Mouse (Mus musculus): ENCODE data around the gene Ppa2.
A peak's percentile ranks its signal among the peaks of the same experiment; 100 is the strongest.

Gene Ppa2

DNA sequence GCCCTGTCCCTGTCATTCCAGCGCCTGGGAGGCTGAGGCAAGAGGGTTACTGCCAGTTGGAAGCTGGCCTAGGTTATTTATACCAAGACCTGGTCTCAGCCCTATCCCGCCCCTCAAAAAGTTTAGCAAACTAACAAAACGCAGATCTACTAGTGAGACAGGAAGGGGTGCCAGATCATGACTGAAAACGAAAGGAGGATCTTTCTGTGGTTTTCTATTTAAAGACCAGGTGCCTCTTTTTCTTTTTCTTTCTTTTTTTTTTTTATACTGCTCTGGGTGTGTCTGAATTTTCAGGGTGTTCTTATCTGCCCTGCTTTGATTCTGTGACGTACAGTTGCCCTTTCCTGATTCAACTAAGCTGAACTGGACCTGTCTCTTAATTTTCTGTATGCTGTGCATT, 22.4 kb downstream of the Ppa2 start:
- DNase-seq, result peak; percentile 37

DNA sequence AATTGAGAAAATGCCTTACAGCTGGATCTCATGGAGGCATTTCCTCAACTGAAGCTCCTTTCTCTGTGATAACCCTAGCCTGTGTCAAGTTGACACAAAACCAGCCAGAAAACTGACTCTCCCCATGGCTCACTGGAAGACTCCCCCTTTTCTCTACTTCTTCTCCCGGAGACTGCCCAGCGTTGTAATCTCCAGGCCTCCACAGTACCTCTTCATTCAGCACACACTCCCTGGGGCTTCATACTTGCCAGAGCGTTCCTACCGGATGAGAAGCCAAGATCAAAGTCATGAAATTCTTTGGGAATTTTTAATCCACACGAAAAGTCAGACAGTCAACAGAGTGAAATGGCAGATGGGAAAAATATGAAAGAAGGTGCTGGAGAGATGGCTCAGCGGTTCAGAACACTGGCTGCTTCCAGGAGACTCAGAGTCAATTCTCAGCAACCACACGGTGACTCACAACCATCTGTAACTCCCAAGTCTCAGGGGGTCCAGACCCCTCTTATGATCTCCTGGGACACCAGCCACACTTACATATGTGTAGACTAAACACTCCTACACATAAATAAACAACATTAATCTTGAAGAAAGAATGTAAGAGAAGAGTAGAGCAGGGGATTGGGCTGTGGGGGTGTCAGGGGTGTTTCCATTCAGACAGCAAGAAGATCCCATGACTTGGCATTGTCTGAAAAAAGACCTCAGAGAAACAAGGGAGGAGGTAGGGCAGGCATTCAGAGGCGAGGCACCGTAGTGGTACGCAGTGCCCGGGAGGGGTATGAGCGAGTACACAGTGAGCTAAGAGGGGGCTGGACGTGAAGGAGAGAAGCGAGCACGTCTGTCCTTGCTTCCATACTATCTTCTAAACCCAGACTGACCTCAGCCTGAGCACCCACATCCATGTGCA, 23.6 kb downstream of the Ppa2 start:
- DNase-seq, result no peak

DNA sequence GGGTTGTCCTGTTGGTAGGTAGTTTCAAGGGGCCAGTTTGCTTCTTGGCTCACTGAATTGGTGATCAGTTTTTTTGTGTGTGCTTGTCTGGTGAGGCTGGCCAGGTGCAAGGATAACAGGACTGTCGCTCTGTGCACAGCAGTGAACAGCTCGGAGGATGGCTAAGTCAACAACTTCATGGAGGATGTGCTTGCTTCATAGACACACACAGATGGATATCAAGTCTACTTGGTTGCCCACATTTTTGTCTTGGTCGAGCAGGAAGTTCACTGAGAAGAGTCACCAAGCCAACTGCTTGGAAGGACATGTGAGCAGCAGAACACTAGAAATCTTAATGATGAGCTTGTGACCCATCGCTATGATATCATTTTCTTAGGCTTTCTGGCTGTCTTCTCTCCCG, 24.8 kb downstream of the Ppa2 start:
- no peak for DNase-seq

DNA sequence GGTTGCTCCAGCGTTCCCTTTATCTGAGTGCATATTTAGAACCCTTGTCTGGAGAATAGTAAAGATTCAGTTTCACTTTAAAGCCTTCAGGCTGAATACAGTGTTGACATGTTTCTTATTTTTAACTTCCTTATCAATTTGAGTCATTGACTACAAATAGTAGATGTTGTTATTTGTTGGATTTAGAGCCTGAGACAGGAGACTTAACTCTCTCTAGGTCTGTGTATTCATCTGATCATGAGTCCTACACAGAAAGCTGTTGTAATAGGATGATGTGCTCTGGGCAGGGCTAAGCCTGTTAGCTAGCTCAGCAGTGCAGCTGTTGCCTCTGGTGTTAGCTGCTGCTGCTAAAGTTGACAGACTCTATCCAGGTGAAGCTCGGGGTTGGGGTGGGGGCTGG, 25.3 kb downstream of the Ppa2 start:
- DNase-seq, result no peak

DNA sequence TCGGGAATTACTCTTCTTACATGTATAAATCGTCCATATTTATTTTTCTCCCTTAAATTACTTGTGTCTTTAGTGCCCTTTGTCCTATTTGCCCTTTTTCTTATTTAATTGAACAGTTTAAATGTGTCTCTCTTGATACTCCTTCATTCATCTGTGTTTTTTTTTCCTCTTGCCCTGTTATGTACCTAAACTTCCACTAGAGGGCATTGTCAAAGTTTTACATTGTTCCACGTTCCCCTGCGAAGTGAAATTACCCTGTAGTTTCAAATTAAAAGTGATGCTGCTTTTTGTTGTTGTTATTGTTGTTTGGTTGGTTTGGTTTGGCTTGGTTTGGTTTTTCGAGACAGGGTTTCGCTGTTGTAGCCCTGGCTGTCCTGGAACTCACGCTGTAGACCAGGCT, 26.5 kb downstream of the Ppa2 start:
- DNase-seq, result no peak

DNA sequence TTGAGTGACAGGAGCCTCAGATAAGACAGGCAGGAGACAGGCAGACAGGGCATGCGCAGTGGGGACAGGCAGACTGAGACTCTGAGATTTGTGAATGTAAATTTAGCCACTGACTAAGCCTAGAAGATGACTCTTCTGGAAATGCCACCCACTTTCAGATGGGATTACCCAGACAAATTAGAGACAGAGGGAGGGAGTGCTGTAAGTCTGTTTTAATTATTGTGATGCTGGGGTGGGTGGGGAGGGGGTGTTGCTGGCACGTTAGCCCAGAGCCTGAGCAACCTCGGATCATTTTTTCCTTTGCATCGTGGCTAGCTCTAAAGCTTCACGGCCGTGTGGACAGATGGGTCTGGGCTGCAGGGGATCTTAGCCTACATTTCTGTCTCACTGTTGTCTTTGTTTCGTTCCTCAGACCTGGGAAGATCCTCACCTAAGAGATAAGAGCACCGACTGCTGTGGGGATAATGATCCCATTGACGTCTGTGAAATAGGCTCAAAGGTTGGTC, 29.0 kb downstream of the Ppa2 start:
- DNase-seq, result no peak

DNA sequence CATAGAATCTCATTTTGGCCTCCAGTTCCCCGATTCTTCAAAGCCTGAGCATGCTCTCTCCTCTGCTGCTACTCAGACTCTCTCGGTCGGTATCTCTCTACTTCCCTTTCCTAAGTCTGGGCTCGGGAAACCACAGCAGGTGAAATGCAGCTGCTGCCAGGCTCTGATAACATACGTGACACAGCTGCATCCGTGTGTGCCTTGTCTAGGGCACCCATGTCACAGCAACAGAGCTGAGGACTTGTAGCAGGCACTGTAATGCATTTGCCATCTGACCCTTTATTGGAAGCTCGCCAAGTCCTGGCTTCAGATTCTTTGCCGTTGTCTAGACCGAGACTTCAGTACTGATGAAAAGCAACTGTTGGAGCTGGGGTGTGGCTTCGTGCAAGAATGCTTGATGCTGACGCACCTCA, 29.5 kb downstream of the Ppa2 start:
- DNase-seq, result peak; percentile 50

DNA sequence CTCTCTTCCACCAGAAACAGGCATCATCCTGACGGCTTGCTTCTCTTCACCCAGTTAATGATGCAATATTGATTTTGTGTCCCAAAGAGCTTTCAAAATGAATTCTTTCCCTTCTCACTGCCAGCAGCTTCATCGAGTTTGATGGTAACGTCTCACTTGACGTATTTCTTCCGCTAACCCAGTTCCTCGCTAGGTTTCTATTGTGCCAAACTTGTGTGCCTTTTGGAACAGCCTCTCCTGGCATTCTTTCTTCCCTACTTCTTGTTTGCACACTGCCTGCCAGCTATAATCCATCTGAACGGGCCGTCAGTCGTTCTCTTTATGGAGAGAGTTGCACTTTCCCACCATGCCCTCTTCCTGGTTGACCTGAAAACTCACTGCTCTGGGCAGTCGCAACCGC, 31.2 kb downstream of the Ppa2 start:
- DNase-seq, result no peak

DNA sequence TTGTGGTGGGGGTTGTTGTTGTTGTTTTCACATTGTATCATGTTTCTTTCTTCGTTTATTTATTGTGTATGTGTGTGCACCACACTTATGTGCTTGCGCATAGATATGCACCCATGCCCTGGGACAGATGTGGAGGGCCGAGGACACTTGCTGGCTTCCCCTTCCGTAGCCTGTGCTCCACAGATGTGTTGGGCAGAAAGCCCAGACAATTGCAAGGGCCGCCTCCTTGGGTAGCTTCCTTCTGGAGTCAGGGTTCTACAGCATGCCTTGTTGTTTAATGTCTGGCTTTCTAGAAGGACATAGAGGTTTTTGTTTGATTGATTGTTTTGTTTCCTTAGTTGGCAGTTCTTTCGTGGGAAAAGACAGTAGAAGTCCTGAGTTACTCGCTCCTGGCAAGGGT, 37.6 kb downstream of the Ppa2 start:
- no peak for DNase-seq

DNA sequence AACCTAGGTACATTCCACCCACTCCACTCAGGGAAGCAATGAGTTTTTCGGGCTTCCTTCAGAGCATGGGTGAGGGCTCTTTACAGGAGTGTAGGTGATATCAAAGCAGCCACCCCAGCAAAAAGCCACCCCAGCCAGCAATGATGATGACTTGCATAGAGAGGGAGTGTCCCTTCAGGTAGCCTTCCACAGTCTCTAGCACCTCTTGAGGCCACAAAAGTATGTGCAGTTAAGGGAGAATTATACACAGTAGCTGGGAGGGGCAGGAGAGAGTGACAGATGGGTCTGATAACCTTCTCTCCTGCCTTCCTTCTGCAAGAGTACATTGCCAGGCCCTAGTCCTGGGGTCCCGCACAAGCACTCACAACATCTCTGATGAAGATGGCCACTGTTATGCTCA, 38.9 kb downstream of the Ppa2 start:
- DNase-seq, result no peak

DNA sequence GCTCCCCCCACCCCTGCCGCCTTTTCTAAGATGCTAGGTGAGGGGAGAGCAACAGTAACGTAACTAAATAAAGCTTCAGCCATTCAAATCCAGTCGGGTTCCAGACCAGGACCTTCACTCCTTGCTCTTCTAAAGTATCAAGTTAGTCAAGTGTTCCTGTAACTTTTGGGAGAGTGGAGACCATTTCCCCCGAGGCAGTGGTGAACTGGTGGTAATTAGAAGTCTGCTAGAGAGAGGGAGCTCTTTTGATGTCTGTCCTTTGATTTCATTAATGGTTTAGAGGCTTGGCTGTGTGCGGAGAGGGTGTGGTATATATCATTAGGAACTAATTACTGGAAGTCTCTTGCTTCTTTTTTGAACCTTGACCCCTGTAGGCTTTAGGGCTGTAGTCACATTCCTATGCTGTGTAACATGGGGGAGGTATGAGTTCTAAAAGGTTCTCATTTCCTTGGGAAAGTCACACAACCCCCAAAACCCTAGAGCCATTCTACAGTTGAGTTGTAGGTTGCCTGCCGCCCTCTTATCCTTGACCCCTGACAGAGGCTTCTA, 47.6 kb downstream of the Ppa2 start:
- DNase-seq, result no peak

DNA sequence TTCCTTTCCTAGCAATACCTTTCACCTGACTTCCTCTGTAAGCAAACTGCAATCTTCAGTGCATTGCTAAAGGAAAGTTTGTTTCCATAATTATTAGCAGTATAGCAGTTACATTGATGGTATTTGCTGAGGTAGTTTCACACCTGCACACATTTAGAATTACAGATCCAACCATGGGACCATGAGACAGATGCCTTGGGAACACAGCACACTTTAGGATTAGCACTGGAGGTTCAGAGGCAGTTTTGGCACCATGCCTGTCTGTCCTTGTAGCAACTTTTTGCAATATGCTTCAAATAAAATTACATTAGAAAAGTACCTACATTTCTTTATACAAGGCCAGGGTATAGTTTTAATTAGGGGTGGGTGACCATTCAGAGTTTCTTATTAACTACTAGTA, 48.1 kb downstream of the Ppa2 start:
- DNase-seq, result no peak

DNA sequence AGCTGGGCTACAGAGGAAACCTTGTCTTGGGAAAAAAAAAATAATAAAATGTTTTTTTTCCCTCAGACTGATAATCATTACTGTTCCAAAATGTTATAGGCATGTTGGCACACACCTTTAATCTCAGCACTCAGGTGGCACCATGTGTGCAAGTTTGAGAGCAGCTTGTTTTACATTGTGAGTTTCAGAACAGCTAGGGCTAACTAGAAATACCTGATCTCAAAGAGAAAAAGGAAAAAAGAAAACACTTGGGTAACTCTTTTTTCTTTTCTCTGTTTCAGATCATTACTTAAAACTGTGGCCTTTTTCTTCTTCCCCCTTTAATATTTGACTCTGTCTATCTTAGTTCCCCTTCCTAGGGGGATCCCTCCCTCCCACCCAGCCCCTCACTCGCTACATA, 51.5 kb downstream of the Ppa2 start:
- DNase-seq, result no peak

DNA sequence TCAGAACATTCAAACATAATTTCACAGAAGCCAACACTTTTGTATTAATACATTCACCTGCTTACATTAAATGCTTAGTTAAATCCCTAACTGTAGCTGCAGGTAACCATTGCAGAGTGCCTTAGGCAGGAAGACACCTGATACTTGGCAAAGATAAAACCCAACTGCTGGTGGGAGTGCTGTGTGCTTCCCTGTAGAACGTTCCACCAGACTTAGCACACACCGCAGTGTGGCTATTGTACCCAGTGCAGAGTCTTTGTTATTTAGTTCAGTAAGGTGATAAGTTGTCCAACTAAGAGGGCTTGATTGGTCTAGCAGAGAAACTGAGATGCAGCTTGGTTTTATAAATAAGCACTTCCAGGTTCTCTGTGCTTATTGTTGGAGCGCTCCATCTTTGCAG, 54.2 kb downstream of the Ppa2 start:
- no peak for DNase-seq

DNA sequence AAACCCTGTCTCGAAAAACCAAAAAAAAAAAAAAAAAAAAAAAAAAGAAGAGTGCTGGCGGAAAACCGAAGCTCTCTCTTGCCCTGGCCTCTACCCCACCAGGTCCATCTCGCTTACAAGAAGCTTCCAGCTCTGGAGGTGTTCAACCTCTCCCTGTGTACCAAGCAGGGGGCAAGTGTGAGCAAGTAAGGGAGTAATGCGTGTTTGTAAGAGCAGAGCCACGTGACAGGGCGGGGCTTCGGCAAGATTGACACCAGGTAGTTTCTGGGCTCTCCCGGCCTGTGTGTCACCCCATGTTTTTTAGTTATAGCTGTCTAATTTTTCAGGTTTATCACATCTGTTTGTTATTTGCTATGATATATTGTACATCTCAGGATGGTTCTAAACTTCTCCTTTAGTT, 56.2 kb downstream of the Ppa2 start:
- DNase-seq, result no peak

DNA sequence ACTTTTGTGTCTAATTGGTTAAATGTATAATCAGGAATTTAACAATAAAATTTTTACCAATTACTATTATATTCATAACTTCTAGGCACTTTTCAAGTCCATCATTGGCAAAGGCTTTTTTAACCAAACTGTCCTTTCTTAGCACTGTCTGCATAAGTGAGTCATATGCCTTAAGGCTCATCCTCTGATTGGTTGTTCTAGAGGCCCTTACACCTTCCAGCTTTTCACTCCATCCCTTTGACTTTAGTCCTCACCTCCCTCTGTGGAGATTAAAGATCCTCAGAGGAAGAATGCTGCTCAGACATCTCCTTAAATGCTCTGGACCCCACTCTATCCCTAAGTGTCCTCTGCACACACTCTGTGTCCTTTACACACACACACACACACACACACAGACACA, 68.3 kb downstream of the Ppa2 start:
- DNase-seq, result no peak

DNA sequence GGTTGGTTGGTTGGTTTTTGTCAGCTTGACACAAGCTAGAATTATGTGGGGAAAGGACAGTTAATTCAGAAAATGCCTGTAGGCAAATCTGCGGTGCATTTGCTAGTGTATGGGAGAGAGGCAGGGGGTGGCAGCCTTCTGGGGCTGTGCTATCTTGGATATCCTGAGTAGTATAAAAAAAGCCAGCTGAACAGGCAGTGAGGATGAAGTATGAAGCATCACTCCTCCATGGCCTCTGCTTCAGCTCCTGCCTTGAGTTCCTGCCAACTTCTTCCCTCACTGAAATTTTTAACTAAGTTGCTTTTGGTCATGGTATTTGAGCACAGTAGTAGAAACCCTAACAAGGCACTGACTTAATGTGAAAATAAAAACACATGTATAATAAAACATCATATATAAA, 70.1 kb downstream of the Ppa2 start:
- no peak for DNase-seq

DNA sequence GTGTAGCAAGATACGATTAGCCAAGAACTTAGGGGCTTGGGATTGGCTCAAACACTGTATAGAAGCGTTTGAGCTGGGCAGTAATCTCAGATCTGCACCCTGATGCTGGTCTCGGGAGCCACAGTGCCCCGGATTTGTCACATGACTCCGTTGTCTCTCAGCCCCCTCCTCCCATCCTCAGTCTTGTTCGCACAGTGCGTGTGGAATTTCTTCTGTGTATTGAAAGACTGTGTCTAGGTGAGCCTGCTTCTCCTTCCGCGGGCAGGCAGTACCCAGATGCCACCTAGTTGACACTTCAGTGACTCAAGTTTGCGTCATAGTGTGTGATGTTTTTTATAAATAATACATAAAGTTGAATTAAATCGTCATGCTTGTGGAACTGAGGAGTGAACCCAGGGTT, 71.6 kb downstream of the Ppa2 start:
- DNase-seq, result no peak

DNA sequence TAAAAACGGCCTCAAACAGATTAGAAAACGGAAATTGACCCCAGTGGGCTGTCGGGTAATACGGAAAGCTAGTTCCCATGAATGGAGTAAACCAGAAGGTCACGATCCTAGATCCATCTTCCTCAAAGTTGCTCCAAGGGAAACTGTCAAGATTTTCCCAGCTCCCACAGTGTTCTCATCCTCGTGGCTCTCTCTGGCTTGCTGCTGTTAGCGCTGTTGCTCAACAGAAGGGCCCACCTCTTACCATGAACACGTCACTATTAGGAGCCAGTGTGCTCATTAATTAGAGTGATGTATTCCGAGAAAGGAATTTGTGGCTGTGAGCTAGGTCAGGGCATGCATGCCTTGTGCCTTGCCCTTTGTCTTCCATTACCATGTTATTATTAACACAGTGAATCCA, 72.2 kb downstream of the Ppa2 start:
- DNase-seq, result no peak

DNA sequence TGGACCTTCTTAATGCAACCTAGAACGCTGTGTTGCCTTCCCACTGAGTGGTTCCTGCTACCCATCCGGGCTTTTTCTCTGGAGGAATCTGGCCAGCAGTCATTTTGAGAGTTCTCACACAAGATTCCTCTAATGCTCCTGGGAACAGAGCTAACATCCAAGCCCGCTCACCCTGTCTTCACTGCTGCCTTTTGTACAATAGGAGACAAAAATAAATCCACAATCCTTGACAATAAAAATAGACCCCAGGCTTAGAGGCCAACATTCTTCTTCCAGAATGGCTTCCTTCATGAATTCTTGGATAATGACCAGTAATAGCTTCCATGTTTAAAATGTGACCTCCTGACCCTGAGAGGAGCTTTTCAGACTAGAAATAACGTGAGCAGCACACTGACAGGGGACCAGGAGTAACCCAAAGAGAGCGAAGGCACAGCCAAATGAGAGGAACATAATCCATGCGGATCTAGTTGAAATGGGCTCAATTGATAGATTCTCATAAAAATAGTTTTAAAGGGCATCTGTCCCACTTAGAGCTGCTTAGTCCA, 74.3 kb downstream of the Ppa2 start:
- no peak for DNase-seq

DNA sequence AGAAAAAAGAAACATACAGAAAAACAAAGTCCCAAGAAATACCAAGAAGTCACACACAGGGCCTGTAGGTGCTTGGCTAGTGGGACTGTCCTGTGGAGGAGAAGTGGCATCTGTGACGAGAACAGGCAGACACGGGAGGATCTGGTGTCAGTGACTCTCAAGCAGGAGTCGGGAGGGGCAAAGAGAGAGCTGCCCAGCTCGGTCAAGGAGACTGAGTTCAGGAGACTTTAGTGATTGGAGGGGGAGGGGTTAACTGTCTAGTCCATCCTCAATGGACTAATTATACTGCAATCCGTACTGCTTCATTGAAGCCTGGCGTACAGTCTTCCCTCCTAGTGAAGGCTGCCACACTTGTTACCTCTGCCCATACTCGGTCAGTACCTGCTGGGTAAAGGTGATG, 77.4 kb downstream of the Ppa2 start:
- no peak for DNase-seq

DNA sequence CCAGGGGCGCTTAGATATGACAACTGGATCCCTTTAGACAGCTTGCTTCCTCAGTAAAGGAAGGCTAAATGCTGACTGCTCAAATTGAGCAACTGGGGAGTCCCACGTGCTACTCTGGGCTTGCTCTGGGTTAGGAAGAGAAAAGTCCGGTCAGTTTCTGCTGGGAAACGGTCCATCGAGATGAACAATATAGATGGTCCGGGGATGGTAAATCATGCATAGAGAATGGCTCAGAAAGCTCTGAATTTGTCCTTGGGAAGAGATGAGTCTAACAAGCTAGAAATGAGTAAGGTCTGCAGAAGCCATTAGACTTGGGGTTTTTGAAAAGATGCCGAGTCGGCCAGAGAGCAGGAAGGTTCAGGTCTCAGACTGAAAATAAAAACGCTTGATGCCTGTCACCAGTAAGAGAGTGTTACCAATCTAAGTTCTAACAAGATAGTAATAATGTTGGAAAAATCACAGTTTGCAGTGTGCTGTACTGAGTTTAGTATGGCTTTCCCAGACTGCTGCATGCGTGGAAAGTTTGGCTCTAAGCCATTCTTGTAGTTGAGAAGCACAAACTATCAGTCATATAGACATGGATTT, 80.0 kb downstream of the Ppa2 start:
- no peak for DNase-seq

DNA sequence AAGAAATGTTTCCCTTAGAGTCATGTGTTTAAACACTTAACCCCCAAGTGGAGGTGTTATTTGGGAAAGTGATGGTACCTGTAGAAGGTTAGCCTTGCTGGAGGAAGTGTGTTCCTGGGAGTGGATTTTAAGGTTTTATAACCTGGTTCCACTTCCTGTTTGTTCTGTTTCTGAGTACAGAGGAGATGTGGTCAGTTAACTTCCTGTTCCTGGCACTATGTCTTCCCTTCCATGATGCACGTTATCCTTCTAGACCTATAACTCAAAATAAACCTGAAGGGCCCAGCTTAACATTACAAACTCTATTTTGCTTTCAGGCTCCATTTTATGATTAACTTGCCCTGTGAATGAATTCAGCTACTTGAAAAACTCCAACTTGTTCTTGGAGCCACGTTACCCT, 84.6 kb downstream of the Ppa2 start:
- DNase-seq, result no peak

DNA sequence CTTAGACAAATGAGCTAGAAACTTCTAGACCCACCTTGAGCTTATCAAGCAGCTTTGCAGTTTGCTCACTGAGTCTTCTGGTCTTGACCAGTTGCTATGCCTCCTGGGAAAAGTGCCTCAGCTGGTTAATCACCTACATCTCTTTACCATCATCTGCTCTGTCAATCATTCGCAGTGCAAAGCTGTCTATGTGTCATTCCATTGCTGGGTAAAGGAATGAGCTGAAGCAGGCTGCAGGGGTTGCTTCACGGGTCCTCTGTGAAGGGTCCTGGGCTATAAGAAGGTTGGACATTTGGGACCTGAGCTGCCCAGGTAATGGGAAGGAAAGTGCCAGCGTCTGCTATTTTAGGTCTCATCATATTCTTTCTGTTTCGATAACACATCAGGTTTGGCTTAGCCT, 93.9 kb downstream of the Ppa2 start:
- no peak for DNase-seq

Measured in thymus, postnatal 14 days (tissue).